ENCODE assay signal across 8 mouse cellular contexts in genomic region chr11:51857818-51858527, GRCm38 (mm10). TPM values are rescaled to one million over a fixed set of nuclear protein-coding genes. Genes with fewer than 3 reads are reported as not detected.
DNase-seq lines count a peak whose midpoint lies in the region; ATAC-seq and TF ChIP-seq lines count a peak whose summit lies in the region.

No protein-coding gene starts in this region.

- no peak for TF ChIP-seq EP300 in stomach, postnatal 0 days (optimal IDR thresholded peaks at IDR 0.05)

- no peak for TF ChIP-seq POLR2A in brain, embryonic 14.5 days (IDR thresholded peaks at IDR 0.05; ENCODE audit: borderline replicate concordance, extremely low read depth, insufficient read depth, insufficient read length, poor library complexity, severe bottlenecking)

- H3K27ac ChIP-seq in forebrain, embryonic 11.5 days (ENCODE audit: low read depth, low read length), result no peak overlapping the region
- H3K27ac ChIP-seq in liver, embryonic 16.5 days (ENCODE audit: low read length), result peak overlapping the region; percentile 51
- H3K27ac ChIP-seq in neural tube, embryonic 13.5 days (replicated peaks), result peak overlapping the region; percentile 49
- peak overlapping the region; percentile 98 for H3K27ac ChIP-seq in stomach, postnatal 0 days (replicated peaks)

- H3K36me3 ChIP-seq in forebrain, embryonic 11.5 days (ENCODE audit: control insufficient read depth, insufficient read depth, low read length), result no peaks in the 10 kb centered on the region
- no peaks in the 10 kb centered on the region for H3K36me3 ChIP-seq in liver, embryonic 16.5 days (ENCODE audit: control insufficient read depth, insufficient read depth)
- H3K36me3 ChIP-seq in neural tube, embryonic 13.5 days, result no peaks in the 10 kb centered on the region
- no peaks in the 10 kb centered on the region for H3K36me3 ChIP-seq in stomach, postnatal 0 days (ENCODE audit: control insufficient read depth, insufficient read depth, low read length)

- WGBS in forebrain, embryonic 11.5 days, result under 1% methylated on average over 51 of the region's 52 CpGs
- under 1% methylated on average over 50 of the region's 52 CpGs for WGBS in liver, embryonic 16.5 days (ENCODE audit: insufficient replicate concordance)
- WGBS in neural tube, embryonic 13.5 days, result under 1% methylated on average over 52 of the region's 52 CpGs
- under 1% methylated on average over 48 of the region's 52 CpGs for WGBS in stomach, postnatal 0 days

- H3K4me1 ChIP-seq in forebrain, embryonic 11.5 days (replicated peaks; ENCODE audit: control insufficient read depth, insufficient read depth, low read length), result peaks cover 19% of the 10 kb centered on the region
- peaks cover 25% of the 10 kb centered on the region for H3K4me1 ChIP-seq in liver, embryonic 16.5 days (ENCODE audit: control insufficient read depth, low read depth, low read length)
- H3K4me1 ChIP-seq in neural tube, embryonic 13.5 days (replicated peaks), result peaks cover 42% of the 10 kb centered on the region
- H3K4me1 ChIP-seq in stomach, postnatal 0 days (replicated peaks; ENCODE audit: control insufficient read depth, insufficient read depth), result no peaks in the 10 kb centered on the region

- no peaks in the 10 kb centered on the region for H3K9me3 ChIP-seq in forebrain, embryonic 11.5 days (ENCODE audit: control insufficient read depth, low read length)
- H3K9me3 ChIP-seq in liver, embryonic 16.5 days (replicated peaks; ENCODE audit: control insufficient read depth, low read length), result no peaks in the 10 kb centered on the region
- H3K9me3 ChIP-seq in neural tube, embryonic 13.5 days, result no peaks in the 10 kb centered on the region
- H3K9me3 ChIP-seq in stomach, postnatal 0 days (ENCODE audit: control insufficient read depth, low read length), result no peaks in the 10 kb centered on the region

- intact Hi-C loops in heart, postnatal 14 days (cut with DNase I), result loop anchor here (1.0 to 5.0 kb wide), 3 partner anchors 39 to 109 kb away; partner anchors contain the start of gene Cdkn2aipnl

- peak overlapping the region; percentile 67 for H3K9ac ChIP-seq in forebrain, embryonic 11.5 days (ENCODE audit: low read length)
- peak overlapping the region; percentile 74 for H3K9ac ChIP-seq in liver, embryonic 16.5 days (ENCODE audit: low read depth, low read length)
- peak overlapping the region; percentile 76 for H3K9ac ChIP-seq in neural tube, embryonic 13.5 days
- peak overlapping the region; percentile 95 for H3K9ac ChIP-seq in stomach, postnatal 0 days (ENCODE audit: low read length)

- peak overlapping the region; percentile 61 for H3K4me3 ChIP-seq in forebrain, embryonic 11.5 days (ENCODE audit: low read depth, low read length)
- peak overlapping the region; percentile 82 for H3K4me3 ChIP-seq in liver, embryonic 16.5 days (ENCODE audit: low read depth, low read length)
- peak overlapping the region; percentile 57 for H3K4me3 ChIP-seq in neural tube, embryonic 13.5 days
- peak overlapping the region; percentile 79 for H3K4me3 ChIP-seq in stomach, postnatal 0 days (ENCODE audit: low read depth, low read length)

- ATAC-seq in forebrain, embryonic 11.5 days (replicated peaks; ENCODE audit: low FRiP score), result peak; percentile 57
- peak; percentile 41 for ATAC-seq in liver, embryonic 16.5 days (ENCODE audit: low read depth)
- peak; percentile 42; the same call in 1 of the 2 replicates for ATAC-seq in neural tube, embryonic 13.5 days (ENCODE audit: low read depth)
- ATAC-seq in stomach, postnatal 0 days (ENCODE audit: low FRiP score, low TSS enrichment), result peak; percentile 71

- TF ChIP-seq CTCF in brain, embryonic 14.5 days (IDR thresholded peaks at IDR 0.05; ENCODE audit: borderline replicate concordance, extremely low read depth, insufficient read depth, insufficient read length), result no peak
- TF ChIP-seq CTCF in stomach, postnatal 0 days (IDR thresholded peaks at IDR 0.05; ENCODE audit: low read depth), result peak; percentile 23; the same call in 1 of the 2 replicates

- peak; percentile 91 for DNase-seq in CD4-positive, CD25-positive, alpha-beta regulatory T cell, adult 2 months (ENCODE audit: low read depth, low spot score)
- DNase-seq in brain, embryonic 14.5 days (ENCODE audit: low read depth), result peak; percentile 71
- peak; percentile 82 for DNase-seq in forebrain, embryonic 11.5 days (ENCODE audit: low spot score)
- DNase-seq in heart, postnatal 14 days, result peak; percentile 75 to 84
- DNase-seq in layer of hippocampus, adult 11-12 months (ENCODE audit: low spot score), result peak; percentile 78
- DNase-seq in stomach, postnatal 0 days (ENCODE audit: low spot score), result peak; percentile 81

- H3K4me2 ChIP-seq in forebrain, embryonic 11.5 days (ENCODE audit: low read depth, low read length, severe bottlenecking), result peak overlapping the region; percentile 100
- H3K4me2 ChIP-seq in liver, embryonic 16.5 days (ENCODE audit: low read depth, low read length), result peak overlapping the region; percentile 75
- H3K4me2 ChIP-seq in neural tube, embryonic 13.5 days, result peak overlapping the region; percentile 100
- H3K4me2 ChIP-seq in stomach, postnatal 0 days (replicated peaks; ENCODE audit: low read depth), result peak overlapping the region; percentile 98

- H3K27me3 ChIP-seq in forebrain, embryonic 11.5 days (ENCODE audit: control insufficient read depth, insufficient read depth, low read length), result peaks cover 20% of the 10 kb centered on the region
- peaks cover 25% of the 10 kb centered on the region for H3K27me3 ChIP-seq in liver, embryonic 16.5 days (ENCODE audit: control insufficient read depth, insufficient read depth, low read depth, low read length)
- H3K27me3 ChIP-seq in neural tube, embryonic 13.5 days, result peaks cover 50% of the 10 kb centered on the region
- H3K27me3 ChIP-seq in stomach, postnatal 0 days (ENCODE audit: control insufficient read depth, insufficient read depth, low read length), result no peaks in the 10 kb centered on the region

RNA-seq across cellular contexts. Expression of gene Jade2, which starts 0.5 kb away (rescaled TPM):
- 0.93 and 1.1 TPM in 2 replicates for polyA plus RNA-seq in brain, embryonic 14.5 days (2012; rRNA removed)
- 0.29 and 0.55 TPM in 2 replicates for polyA plus RNA-seq in forebrain, embryonic 11.5 days (2014; fragmentation: Nextera tagmentation; extraction: Ambion mirVana)
- 1 to 10 TPM; 8.3 to 10.0 TPM for total RNA-seq in heart, postnatal 14 days (2021)
- polyA plus RNA-seq in liver, embryonic 16.5 days (2015; fragmentation: Nextera tagmentation; extraction: Ambion mirVana), result 0.64 and 0.79 TPM in 2 replicates
- polyA plus RNA-seq in neural tube, embryonic 13.5 days (2015; fragmentation: Nextera tagmentation; extraction: Ambion mirVana), result 0.33 and 0.46 TPM in 2 replicates
- polyA plus RNA-seq in stomach, postnatal 0 days (2015; fragmentation: Nextera tagmentation; extraction: Ambion mirVana), result 1.2 and 1.3 TPM in 2 replicates
